Mouse (Mus musculus): Measurements from ENCODE around the gene Cfap300.

The Cfap300 gene

GRCm38 (mm10) chr9:8042338-8043043 lies at the start of gene Cfap300:
Gene Cfap300 (minus strand): TSS chr9:8042823.
- DNase-seq, result peak; percentile 98

- DNase-seq, result no peak
Measured at GRCm38 (mm10) chr9:8078882-8079281, 36.3 kb upstream of the Cfap300 start.

- DNase-seq, result peak in 1 of 2 experiments; percentile 46
Measured at GRCm38 (mm10) chr9:8074345-8074744, 31.7 kb upstream of the Cfap300 start.

GRCm38 (mm10) chr9:8073203-8073755 lies 30.7 kb upstream of the Cfap300 start:
- DNase-seq, result no peak

GRCm38 (mm10) chr9:8059636-8060035 lies 17.0 kb upstream of the Cfap300 start:
- DNase-seq, result no peak

GRCm38 (mm10) chr9:8054831-8055230 lies 12.2 kb upstream of the Cfap300 start:
- no peak for DNase-seq

GRCm38 (mm10) chr9:8043044-8043387 lies 393 bp upstream of the Cfap300 start:
- DNase-seq, result no peak

GRCm38 (mm10) chr9:8035546-8035945 lies 7.1 kb downstream of the Cfap300 start:
- no peak for DNase-seq

- no peak for DNase-seq
Measured at GRCm38 (mm10) chr9:8035091-8035490, 7.5 kb downstream of the Cfap300 start.

GRCm38 (mm10) chr9:8034143-8034542 lies 8.5 kb downstream of the Cfap300 start:
- no peak for DNase-seq

GRCm38 (mm10) chr9:8032847-8033246 lies 9.8 kb downstream of the Cfap300 start:
- DNase-seq, result peak; percentile 9 to 52

- no peak for DNase-seq
Measured at GRCm38 (mm10) chr9:8018609-8019008, 24.0 kb downstream of the Cfap300 start.

- peak; percentile 14 to 45 for DNase-seq
Measured at GRCm38 (mm10) chr9:8017253-8017913, 25.2 kb downstream of the Cfap300 start.

- peak; percentile 91 to 96 for DNase-seq
Measured at GRCm38 (mm10) chr9:8004370-8004991, 38.1 kb downstream of the Cfap300 start, which contains the start of gene Yap1. Gene Yap1 (minus strand): TSS chr9:8004596.

- peak; percentile 77 to 85 for DNase-seq
Measured at GRCm38 (mm10) chr9:8003301-8004271, 39.0 kb downstream of the Cfap300 start.

GRCm38 (mm10) chr9:8002806-8003205 lies 39.8 kb downstream of the Cfap300 start:
- DNase-seq, result peak; percentile 39 to 65

GRCm38 (mm10) chr9:8001352-8001751 lies 41.3 kb downstream of the Cfap300 start:
- peak in 1 of 2 experiments; percentile 37 for DNase-seq

GRCm38 (mm10) chr9:7994275-7994674 lies 48.3 kb downstream of the Cfap300 start:
- no peak for DNase-seq

- peak; percentile 58 to 67 for DNase-seq
Measured at GRCm38 (mm10) chr9:7992651-7993050, 50.0 kb downstream of the Cfap300 start.

- DNase-seq, result no peak
Measured at GRCm38 (mm10) chr9:7990897-7991296, 51.7 kb downstream of the Cfap300 start.

- no peak for DNase-seq
Measured at GRCm38 (mm10) chr9:7987119-7987518, 55.5 kb downstream of the Cfap300 start.

GRCm38 (mm10) chr9:7984287-7984686 lies 58.3 kb downstream of the Cfap300 start:
- no peak for DNase-seq
